In genomic region chr19:8946929-8947328, GRCm38 (mm10) we compare ENCODE assay signal across 16 mouse cellular contexts.
"Had no signal": no experiment of that assay in that cellular context is flagged by ENCODE, and none has a peak within 500 bp of the region (broad histone marks: within the 10 kb centered on the region; RNA-seq: fewer than 3 reads in every experiment).

No protein-coding gene starts in this region.

- ATAC-seq: inflammation-experienced regulatory T-cells, adult 6 months; intestine, postnatal 0 days had no signal

- H3K27me3 ChIP-seq: limb, embryonic 12.5 days; lung, embryonic 15.5 days; neural tube, embryonic 12.5 days; stomach, embryonic 15.5 days had no signal

- DNase-seq: kidney, adult 8-10 months; kidney, postnatal 36 days; layer of hippocampus, adult 9-11 months; layer of hippocampus, postnatal 36 days; lung, postnatal 14 days; midbrain, embryonic 14.5 days; right cerebral cortex, postnatal 14 days; thymus, postnatal 36 days had no signal

- H3K9ac ChIP-seq: limb, embryonic 12.5 days; lung, embryonic 15.5 days; neural tube, embryonic 12.5 days; stomach, embryonic 15.5 days had no signal

- H3K4me3 ChIP-seq: limb, embryonic 12.5 days; lung, embryonic 15.5 days; neural tube, embryonic 12.5 days; stomach, embryonic 15.5 days had no signal

- H3K4me2 ChIP-seq: limb, embryonic 12.5 days; lung, embryonic 15.5 days; neural tube, embryonic 12.5 days; stomach, embryonic 15.5 days had no signal

- H3K9me3 ChIP-seq: limb, embryonic 12.5 days; lung, embryonic 15.5 days; neural tube, embryonic 12.5 days; stomach, embryonic 15.5 days had no signal

- H3K27ac ChIP-seq: kidney, postnatal 0 days; limb, embryonic 12.5 days; lung, embryonic 15.5 days; macrophage; neural tube, embryonic 12.5 days; stomach, embryonic 15.5 days had no signal
